Mouse (Mus musculus) megakaryocyte, embryonic 14.5 days (primary cell): ENCODE results near the gene Vps18. TPM values are rescaled to one million over a fixed set of nuclear protein-coding genes. Genes with fewer than 3 reads are reported as not detected.

ENCODE experiments used
- H3K27me3 ChIP-seq: replicated peaks from 2 replicates; pipeline ENCODE3; 2012; ENCODE audit warnings: inconsistent platforms
- H3K36me3 ChIP-seq: replicated peaks from 2 replicates; pipeline ENCODE3; 2012; ENCODE audit warnings: low read length, inconsistent platforms, mixed read lengths
- H3K4me1 ChIP-seq: 2 replicates; pipeline ENCODE4 v1.6.1; 2012; ENCODE audit warnings: inconsistent platforms
- H3K4me3 ChIP-seq: replicated peaks from 2 replicates; pipeline ENCODE3; 2012; ENCODE audit warnings: moderate library complexity, mild to moderate bottlenecking, inconsistent platforms
- H3K9me3 ChIP-seq: 2 replicates; pipeline ENCODE4 v1.6.1; 2012; ENCODE audit warnings: inconsistent platforms
- FLI1 ChIP-seq: IDR thresholded peaks from 2 replicates; pipeline ENCODE4 v1.6.1; 2012; ENCODE audit warnings: low read length, inconsistent platforms, mixed read lengths
- GATA1 ChIP-seq: IDR thresholded peaks from 3 replicates; pipeline ENCODE4 v1.6.1; 2012; ENCODE audit warnings: mixed read lengths, low read length, inconsistent platforms, borderline replicate concordance
- polyA plus RNA-seq: library from polyadenylated mRNA; stranded (reverse); fragments of >175 nt; gene quantifications from 2 replicates; pipeline ENCODE4 v1.2.3, GENCODE M21; 2012; ENCODE audit warnings: low replicate concordance; ENCODE audit not compliant: insufficient read depth

The Vps18 gene
- polyA plus RNA-seq = 8.8 and 11.1 TPM in 2 replicates

- TF ChIP-seq GATA1 (no peak), FLI1 (no peak)
- Histone ChIP-seq H3K9me3 (no peaks in the 10 kb centered on the region), H3K27me3 (no peaks in the 10 kb centered on the region), H3K36me3 (peaks cover 35% of the 10 kb centered on the region), H3K4me1 (peaks cover 25% of the 10 kb centered on the region), H3K4me3 (peak within 1 kb of the TSS; percentile 97)
These were observed at the start of gene Vps18 for GRCm38 (mm10) chr2:119288270-119288882. Gene Vps18 (plus strand): TSS chr2:119288740.

DNA sequence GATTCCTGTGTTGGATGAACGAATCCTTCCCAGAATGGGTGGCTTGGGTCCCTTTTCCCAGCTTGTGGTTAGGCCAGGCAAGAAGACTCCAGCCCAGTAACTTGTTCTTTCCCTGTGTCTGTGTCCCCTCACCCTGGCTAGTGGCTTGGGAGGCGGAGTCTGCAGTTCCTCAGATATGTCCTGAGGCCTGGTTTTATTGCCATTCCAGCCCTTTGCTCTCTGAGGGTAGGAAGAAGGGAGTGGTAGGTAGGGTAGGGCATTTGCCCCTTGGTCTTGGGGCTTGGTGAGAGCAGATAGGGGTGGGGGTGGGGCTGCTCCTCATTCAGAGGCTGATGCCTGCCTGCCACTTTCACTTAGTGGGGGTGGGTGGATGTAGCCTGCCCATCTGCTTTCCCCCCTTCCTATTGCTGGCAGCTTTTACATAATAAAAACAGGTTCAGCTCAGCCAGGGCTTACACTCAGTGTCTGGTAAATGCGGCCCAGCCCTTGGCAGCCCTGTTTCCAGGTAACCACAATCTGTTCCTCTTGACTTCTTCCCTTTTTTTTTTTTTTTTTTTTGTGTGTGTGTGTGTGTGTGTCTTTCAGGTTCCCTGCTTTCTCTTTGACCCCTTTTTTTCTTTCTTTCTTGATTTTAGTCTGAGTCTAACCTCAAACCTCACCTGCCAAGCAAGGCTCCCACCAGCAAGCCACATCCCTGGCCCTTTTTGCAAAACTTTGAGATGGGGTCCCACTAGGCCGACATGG, 48.3 kb upstream of the Vps18 start:
- H3K9me3 ChIP-seq = no peaks in the 10 kb centered on the region
- TF ChIP-seq GATA1 = no peak
- TF ChIP-seq FLI1 = no peak
- no peaks in the 10 kb centered on the region for H3K36me3 ChIP-seq
- no peak overlapping the region for H3K4me3 ChIP-seq
- H3K4me1 ChIP-seq = peaks cover 27% of the 10 kb centered on the region
- peaks cover 84% of the 10 kb centered on the region for H3K27me3 ChIP-seq

GRCm38 (mm10) chr2:119240819-119241186, 47.7 kb upstream of the Vps18 start:
- Histone ChIP-seq H3K9me3 (no peaks in the 10 kb centered on the region), H3K4me1 (peaks cover 32% of the 10 kb centered on the region), H3K36me3 (no peaks in the 10 kb centered on the region), H3K27me3 (peaks cover 82% of the 10 kb centered on the region), H3K4me3 (no peak overlapping the region)
- TF ChIP-seq GATA1 (no peak), FLI1 (no peak)

DNA sequence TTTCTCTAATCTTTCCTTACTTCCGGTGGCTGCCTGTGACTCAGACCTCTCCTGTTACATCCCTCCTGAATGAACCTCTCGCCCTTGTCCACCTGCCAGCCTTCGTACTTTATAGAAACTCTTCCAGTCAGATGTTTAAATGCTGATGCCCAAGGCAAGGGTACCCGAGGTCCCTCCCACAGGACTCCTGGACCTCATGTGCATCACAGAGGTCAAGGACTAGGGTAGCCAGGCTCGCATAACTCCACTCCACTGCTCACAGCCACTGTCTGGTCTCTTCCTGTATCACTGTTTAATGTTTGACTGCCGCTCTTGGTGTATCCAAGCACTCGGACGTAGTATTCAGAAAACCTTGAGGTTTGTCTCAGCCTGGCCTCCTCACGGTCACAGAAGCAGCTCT, 46.0 kb upstream of the Vps18 start:
- no peaks in the 10 kb centered on the region for H3K9me3 ChIP-seq
- TF ChIP-seq FLI1 = no peak
- TF ChIP-seq GATA1 = no peak
- peaks cover 71% of the 10 kb centered on the region for H3K27me3 ChIP-seq
- H3K4me1 ChIP-seq = peaks cover 30% of the 10 kb centered on the region
- no peak overlapping the region for H3K4me3 ChIP-seq
- H3K36me3 ChIP-seq = no peaks in the 10 kb centered on the region

GRCm38 (mm10) chr2:119245246-119245645, 43.3 kb upstream of the Vps18 start:
- Histone ChIP-seq H3K4me1 (peaks cover 25% of the 10 kb centered on the region), H3K4me3 (no peak overlapping the region), H3K9me3 (no peaks in the 10 kb centered on the region), H3K36me3 (no peaks in the 10 kb centered on the region), H3K27me3 (peaks cover 67% of the 10 kb centered on the region)
- TF ChIP-seq FLI1 (no peak), GATA1 (no peak)

GRCm38 (mm10) chr2:119247904-119248303, 40.6 kb upstream of the Vps18 start:
- no peaks in the 10 kb centered on the region for H3K36me3 ChIP-seq
- H3K4me1 ChIP-seq = peaks cover 29% of the 10 kb centered on the region
- peaks cover 49% of the 10 kb centered on the region for H3K27me3 ChIP-seq
- no peak overlapping the region for H3K4me3 ChIP-seq
- no peaks in the 10 kb centered on the region for H3K9me3 ChIP-seq
- no peak for TF ChIP-seq GATA1
- TF ChIP-seq FLI1 = no peak

- Histone ChIP-seq H3K27me3 (peaks cover 49% of the 10 kb centered on the region), H3K36me3 (no peaks in the 10 kb centered on the region), H3K9me3 (no peaks in the 10 kb centered on the region), H3K4me1 (peaks cover 29% of the 10 kb centered on the region), H3K4me3 (no peak overlapping the region)
- TF ChIP-seq GATA1 = no peak
- no peak for TF ChIP-seq FLI1
These were observed 38.9 kb upstream of the Vps18 start for GRCm38 (mm10) chr2:119249592-119250061.

DNA sequence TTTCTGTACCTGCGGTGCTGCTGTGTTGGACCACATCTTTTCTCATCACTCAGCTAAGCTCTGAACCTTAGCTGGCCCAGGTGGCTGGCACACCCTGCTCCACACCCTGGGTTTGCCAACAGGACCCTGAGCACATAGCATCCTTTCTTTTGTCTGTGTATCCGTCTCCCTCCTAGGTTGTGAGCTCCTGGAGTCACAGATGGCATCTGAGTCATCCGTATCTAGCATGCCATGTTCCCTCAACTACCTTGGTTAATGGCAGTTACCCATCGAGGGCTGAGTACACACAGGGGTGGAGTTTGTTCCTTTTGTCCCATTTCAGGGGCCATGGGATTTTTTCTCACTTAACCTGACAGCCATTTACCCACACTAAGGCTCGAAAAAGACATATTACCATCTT, 38.2 kb upstream of the Vps18 start:
- H3K9me3 ChIP-seq = no peaks in the 10 kb centered on the region
- no peak overlapping the region for H3K4me3 ChIP-seq
- TF ChIP-seq GATA1 = no peak
- TF ChIP-seq FLI1 = no peak
- H3K4me1 ChIP-seq = peaks cover 24% of the 10 kb centered on the region
- H3K27me3 ChIP-seq = peaks cover 49% of the 10 kb centered on the region
- H3K36me3 ChIP-seq = no peaks in the 10 kb centered on the region

GRCm38 (mm10) chr2:119250826-119251478, 37.6 kb upstream of the Vps18 start:
- peaks cover 49% of the 10 kb centered on the region for H3K27me3 ChIP-seq
- H3K4me3 ChIP-seq = peak overlapping the region; percentile 85
- TF ChIP-seq FLI1 (no peak), GATA1 (peak; percentile 98)
- H3K4me1 ChIP-seq = peaks cover 20% of the 10 kb centered on the region
- H3K36me3 ChIP-seq = no peaks in the 10 kb centered on the region
- H3K9me3 ChIP-seq = no peaks in the 10 kb centered on the region

- no peak for TF ChIP-seq FLI1
- no peak for TF ChIP-seq GATA1
- H3K9me3 ChIP-seq = no peaks in the 10 kb centered on the region
- H3K4me3 ChIP-seq = no peak overlapping the region
- peaks cover 12% of the 10 kb centered on the region for H3K4me1 ChIP-seq
- H3K27me3 ChIP-seq = peaks cover 35% of the 10 kb centered on the region
- no peaks in the 10 kb centered on the region for H3K36me3 ChIP-seq
These were observed 33.6 kb upstream of the Vps18 start for GRCm38 (mm10) chr2:119254976-119255375.

DNA sequence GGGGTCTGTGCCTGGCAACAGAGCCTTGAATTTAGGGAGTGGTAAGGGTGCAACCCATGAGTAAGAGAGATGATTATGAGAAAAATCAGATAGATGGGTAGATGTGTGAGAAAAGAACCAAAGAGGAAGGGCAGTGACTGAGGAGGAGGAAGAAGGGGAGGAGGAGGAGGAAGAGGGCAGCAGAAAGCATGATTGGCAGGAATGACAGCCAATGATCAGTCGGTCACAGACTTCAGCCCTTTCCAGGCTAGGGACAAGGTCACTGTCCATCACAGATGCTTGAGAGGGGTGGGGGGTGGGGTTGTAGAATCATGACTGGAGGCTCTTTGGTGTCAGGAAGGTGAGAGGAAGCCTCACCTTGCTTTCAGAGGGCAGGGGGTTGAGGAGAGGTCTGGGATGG, 28.0 kb upstream of the Vps18 start:
- Histone ChIP-seq H3K27me3 (peaks cover 24% of the 10 kb centered on the region), H3K9me3 (no peaks in the 10 kb centered on the region), H3K4me1 (peaks cover 32% of the 10 kb centered on the region), H3K36me3 (no peaks in the 10 kb centered on the region), H3K4me3 (no peak overlapping the region)
- TF ChIP-seq FLI1 (no peak), GATA1 (no peak)
